Mouse (Mus musculus): ENCODE measurements at regions not wholly inside any gene's neighbourhood (a gene's known extent, or its start where the extent isn't known, plus 50 kb on each side); places are given as distances from the start of the nearest gene placed in this dataset.

GRCm38 (mm10) chr11:117554111-117554510 lies 69.9 kb downstream of the Gm11733 start:
- TF ChIP-seq POLR2A (IDR thresholded peaks at IDR 0.05; ENCODE audit: borderline replicate concordance, control insufficient read depth, low read depth, low read length) (no peak), CTCF (IDR thresholded peaks at IDR 0.05; ENCODE audit: control insufficient read depth, insufficient read depth, low read length) (no peak)
- Histone ChIP-seq H3K4me3 (replicated peaks; ENCODE audit: control insufficient read depth, low read depth, low read length) (no peak overlapping the region), H3K27ac (ENCODE audit: control insufficient read depth, insufficient read depth, low read depth, low read length, poor library complexity) (no peak overlapping the region), H3K4me1 (ENCODE audit: control insufficient read depth, insufficient read depth, low read length) (no peaks in the 10 kb centered on the region)
- WGBS = 38% methylated on average over 10 of the region's 10 CpGs

- Histone ChIP-seq H3K4me3 (replicated peaks; ENCODE audit: control insufficient read depth, low read depth, low read length) (no peak overlapping the region), H3K27ac (ENCODE audit: control insufficient read depth, insufficient read depth, low read depth, low read length, poor library complexity) (no peak overlapping the region), H3K4me1 (ENCODE audit: control insufficient read depth, insufficient read depth, low read length) (no peaks in the 10 kb centered on the region)
- WGBS = 73% methylated on average over 16 of the region's 16 CpGs
- TF ChIP-seq CTCF (IDR thresholded peaks at IDR 0.05; ENCODE audit: control insufficient read depth, insufficient read depth, low read length) (no peak), POLR2A (IDR thresholded peaks at IDR 0.05; ENCODE audit: borderline replicate concordance, control insufficient read depth, low read depth, low read length) (no peak)
Measured at GRCm38 (mm10) chr11:117557474-117558381, 73.6 kb downstream of the Gm11733 start.

- no peak overlapping the region for H3K4me3 ChIP-seq (replicated peaks; ENCODE audit: control insufficient read depth, low read depth, low read length)
- TF ChIP-seq CTCF (IDR thresholded peaks at IDR 0.05; ENCODE audit: control insufficient read depth, insufficient read depth, low read length) (no peak), POLR2A (IDR thresholded peaks at IDR 0.05; ENCODE audit: borderline replicate concordance, control insufficient read depth, low read depth, low read length) (no peak)
- H3K27ac ChIP-seq (ENCODE audit: control insufficient read depth, insufficient read depth, low read depth, low read length, poor library complexity) = no peak overlapping the region
- H3K4me1 ChIP-seq (ENCODE audit: control insufficient read depth, insufficient read depth, low read length) = no peaks in the 10 kb centered on the region
Measured at GRCm38 (mm10) chr11:117559839-117560238, 75.7 kb downstream of the Gm11733 start.

- H3K4me1 ChIP-seq (ENCODE audit: control insufficient read depth, insufficient read depth, low read length) = peaks cover 2% of the 10 kb centered on the region; the same call in 1 of the 2 replicates
- 80% methylated on average over 9 of the region's 9 CpGs for WGBS
- no peak overlapping the region for H3K27ac ChIP-seq (ENCODE audit: control insufficient read depth, insufficient read depth, low read depth, low read length, poor library complexity)
- no peak overlapping the region for H3K4me3 ChIP-seq (replicated peaks; ENCODE audit: control insufficient read depth, low read depth, low read length)
- no peak for TF ChIP-seq POLR2A (IDR thresholded peaks at IDR 0.05; ENCODE audit: borderline replicate concordance, control insufficient read depth, low read depth, low read length)
- no peak for TF ChIP-seq CTCF (IDR thresholded peaks at IDR 0.05; ENCODE audit: control insufficient read depth, insufficient read depth, low read length)
Measured at GRCm38 (mm10) chr11:117567961-117568605, 83.9 kb downstream of the Gm11733 start.

- no peak overlapping the region for H3K27ac ChIP-seq (ENCODE audit: control insufficient read depth, insufficient read depth, low read depth, low read length, poor library complexity)
- H3K4me1 ChIP-seq (ENCODE audit: control insufficient read depth, insufficient read depth, low read length) = peaks cover 2% of the 10 kb centered on the region; the same call in 1 of the 2 replicates
- TF ChIP-seq CTCF (IDR thresholded peaks at IDR 0.05; ENCODE audit: control insufficient read depth, insufficient read depth, low read length) (no peak), POLR2A (IDR thresholded peaks at IDR 0.05; ENCODE audit: borderline replicate concordance, control insufficient read depth, low read depth, low read length) (no peak)
- no peak overlapping the region for H3K4me3 ChIP-seq (replicated peaks; ENCODE audit: control insufficient read depth, low read depth, low read length)
- WGBS = 85% methylated on average over 9 of the region's 9 CpGs
Measured at GRCm38 (mm10) chr11:117568606-117568991, 84.4 kb downstream of the Gm11733 start.

- WGBS = 31% methylated on average over 8 of the region's 8 CpGs
Measured at GRCm38 (mm10) chr11:117569566-117570101, 84.5 kb upstream of the Tnrc6c start.

GRCm38 (mm10) chr11:117571858-117572257 lies 82.2 kb upstream of the Tnrc6c start:
- Histone ChIP-seq H3K4me1 (ENCODE audit: control insufficient read depth, insufficient read depth, low read length) (peaks cover 2% of the 10 kb centered on the region; the same call in 1 of the 2 replicates), H3K27ac (ENCODE audit: control insufficient read depth, insufficient read depth, low read depth, low read length, poor library complexity) (no peak overlapping the region), H3K4me3 (replicated peaks; ENCODE audit: control insufficient read depth, low read depth, low read length) (no peak overlapping the region)
- no peak for TF ChIP-seq CTCF (IDR thresholded peaks at IDR 0.05; ENCODE audit: control insufficient read depth, insufficient read depth, low read length)
- no peak for TF ChIP-seq POLR2A (IDR thresholded peaks at IDR 0.05; ENCODE audit: borderline replicate concordance, control insufficient read depth, low read depth, low read length)
- WGBS = 80% methylated on average over 3 of the region's 3 CpGs

More at GRCm38 (mm10) chr11:117569566-117570101, 84.5 kb upstream of the Tnrc6c start:
- H3K4me3 ChIP-seq (replicated peaks; ENCODE audit: control insufficient read depth, low read depth, low read length) = no peak overlapping the region
- peaks cover 2% of the 10 kb centered on the region; the same call in 1 of the 2 replicates for H3K4me1 ChIP-seq (ENCODE audit: control insufficient read depth, insufficient read depth, low read length)
- H3K27ac ChIP-seq (ENCODE audit: control insufficient read depth, insufficient read depth, low read depth, low read length, poor library complexity) = no peak overlapping the region
- TF ChIP-seq CTCF (IDR thresholded peaks at IDR 0.05; ENCODE audit: control insufficient read depth, insufficient read depth, low read length) (no peak), POLR2A (IDR thresholded peaks at IDR 0.05; ENCODE audit: borderline replicate concordance, control insufficient read depth, low read depth, low read length) (no peak)

GRCm38 (mm10) chr11:117574721-117575120 lies 79.4 kb upstream of the Tnrc6c start:
- Histone ChIP-seq H3K4me1 (ENCODE audit: control insufficient read depth, insufficient read depth, low read length) (no peaks in the 10 kb centered on the region; the same call in 1 of the 2 replicates), H3K27ac (ENCODE audit: control insufficient read depth, insufficient read depth, low read depth, low read length, poor library complexity) (no peak overlapping the region), H3K4me3 (replicated peaks; ENCODE audit: control insufficient read depth, low read depth, low read length) (no peak overlapping the region)
- 62% methylated on average over 3 of the region's 3 CpGs for WGBS
- TF ChIP-seq POLR2A (IDR thresholded peaks at IDR 0.05; ENCODE audit: borderline replicate concordance, control insufficient read depth, low read depth, low read length) (no peak), CTCF (IDR thresholded peaks at IDR 0.05; ENCODE audit: control insufficient read depth, insufficient read depth, low read length) (no peak)

Data from bone marrow, adult 2 months (tissue).